Mouse (Mus musculus): ENCODE measurements around the gene Wwox.
A peak's percentile ranks its signal among the peaks of the same experiment; 100 is the strongest.

Wwox gene

DNA sequence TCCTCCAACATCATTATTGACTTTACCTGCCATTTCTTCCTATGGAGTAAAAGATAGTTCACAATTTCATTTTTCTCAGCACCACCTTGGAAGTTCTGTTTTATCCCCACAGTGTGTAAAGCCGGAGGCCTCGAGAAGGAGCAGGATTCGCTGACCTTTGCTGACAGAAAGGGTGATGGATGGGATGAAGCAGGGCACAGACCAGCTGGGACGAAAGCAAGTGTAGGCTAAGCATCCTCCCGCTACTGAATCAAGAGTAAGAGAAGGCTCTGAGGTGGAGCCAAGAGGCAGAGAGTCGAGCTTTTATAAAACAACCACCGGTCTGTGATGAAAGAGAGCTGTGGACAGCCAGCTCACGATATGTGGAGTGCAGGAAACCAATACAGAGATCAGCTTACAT lies 850.8 kb downstream of the Wwox start:
- no peak for TF ChIP-seq GATA4 (IDR thresholded peaks at IDR 0.05; ENCODE audit: insufficient replicate concordance, low read length)

DNA sequence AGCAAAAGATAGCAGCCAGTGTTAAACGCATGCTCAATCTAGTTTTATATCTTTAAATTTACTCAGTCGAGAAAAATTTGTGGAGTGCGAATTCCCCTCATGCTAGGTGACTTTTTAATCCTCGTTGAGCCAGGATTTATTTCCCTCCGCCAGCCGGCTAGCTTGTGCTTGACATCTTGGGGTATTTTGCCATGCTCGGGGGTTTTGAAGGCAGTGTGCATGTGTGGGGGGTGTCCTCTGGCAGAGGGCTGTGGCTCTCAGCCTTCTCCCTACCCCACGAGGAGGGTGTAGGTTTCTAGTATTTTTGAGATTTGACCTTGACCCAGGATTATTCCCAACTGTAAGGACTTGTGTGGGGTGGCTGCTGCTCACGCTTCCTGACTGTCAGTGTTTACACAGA lies 857.3 kb downstream of the Wwox start:
- TF ChIP-seq GATA4 (IDR thresholded peaks at IDR 0.05; ENCODE audit: insufficient replicate concordance, low read length) = no peak

DNA sequence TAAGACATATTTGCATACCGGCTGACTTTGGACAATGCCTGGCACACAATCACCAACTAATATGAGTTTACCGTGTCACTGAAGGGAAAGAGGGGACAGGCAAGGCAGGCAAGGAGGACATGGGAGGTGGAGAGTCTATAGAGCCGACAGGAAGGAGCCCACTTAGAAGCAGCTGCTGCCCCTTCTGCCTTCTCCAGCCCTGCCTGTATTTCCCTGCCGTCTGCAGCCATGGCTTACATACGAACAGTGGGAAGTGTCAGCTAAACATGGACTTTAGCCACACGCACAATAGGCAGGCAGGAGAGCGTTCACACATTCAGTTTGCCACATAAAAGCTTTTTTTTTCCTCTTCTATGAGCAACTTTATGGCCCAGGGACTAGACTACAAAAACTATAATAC lies 863.0 kb downstream of the Wwox start:
- no peak for TF ChIP-seq GATA4 (IDR thresholded peaks at IDR 0.05; ENCODE audit: insufficient replicate concordance, low read length)

DNA sequence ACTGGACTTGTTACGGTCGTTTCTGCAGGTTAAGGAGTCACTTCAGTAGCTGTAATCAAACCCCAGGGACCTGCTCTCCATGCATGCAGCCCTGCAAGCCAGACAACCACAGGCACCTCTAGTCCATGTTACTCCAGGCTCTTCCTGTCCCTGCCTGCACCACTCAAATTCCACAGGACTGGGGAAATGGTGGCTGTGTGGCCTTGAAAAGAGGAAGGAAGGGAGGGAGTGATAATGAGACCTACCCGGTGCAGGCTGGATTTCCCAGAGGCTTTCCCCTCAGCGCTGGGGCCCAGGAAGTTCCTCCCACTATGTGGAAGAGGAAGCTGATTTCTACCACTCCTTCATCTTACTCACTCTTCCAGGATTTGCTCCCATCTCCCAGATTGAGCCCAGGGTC lies 868.0 kb downstream of the Wwox start:
- TF ChIP-seq GATA4 (IDR thresholded peaks at IDR 0.05; ENCODE audit: insufficient replicate concordance, low read length) = peak; percentile 89; the same call in 1 of the 2 replicates

DNA sequence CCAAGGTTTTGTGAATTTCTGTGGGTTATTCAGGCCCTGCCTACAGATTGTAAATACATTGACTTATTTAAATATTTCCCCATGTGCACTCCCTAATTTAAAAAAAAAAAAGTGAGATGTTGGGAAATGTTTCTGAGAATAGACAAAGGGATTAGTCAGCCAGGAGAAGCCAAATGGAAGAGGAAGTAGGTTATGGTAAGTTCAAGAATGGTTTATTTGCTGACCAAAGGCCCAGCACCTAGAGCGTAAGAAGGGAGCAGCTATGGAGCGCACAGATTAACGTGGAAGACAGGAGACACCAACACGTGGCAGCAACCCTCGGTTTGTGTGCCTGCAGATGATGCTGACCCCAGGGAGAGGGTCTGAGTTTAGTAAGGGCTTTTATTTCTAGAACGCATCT lies 871.5 kb downstream of the Wwox start:
- no peak for TF ChIP-seq GATA4 (IDR thresholded peaks at IDR 0.05; ENCODE audit: insufficient replicate concordance, low read length)

DNA sequence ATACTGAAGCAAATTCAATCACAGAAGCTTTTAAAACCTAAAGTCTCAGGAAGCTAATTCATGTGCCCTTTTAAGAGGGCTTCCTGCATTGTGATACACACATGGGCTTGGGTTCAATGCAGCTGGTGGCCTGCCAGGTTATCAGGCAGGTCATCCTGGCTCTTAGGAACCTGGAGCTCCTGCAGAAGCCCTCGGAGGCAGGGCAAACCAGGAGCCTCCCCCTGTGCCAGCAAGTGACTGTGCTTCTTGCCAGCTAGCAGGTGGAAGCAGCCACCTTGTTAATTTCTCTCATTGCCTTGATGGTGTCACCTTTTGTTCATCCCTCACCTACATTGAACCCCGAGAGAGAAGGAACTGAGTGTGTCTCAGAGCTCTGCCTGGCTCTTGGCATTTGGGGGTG lies 872.9 kb downstream of the Wwox start:
- no peak for TF ChIP-seq GATA4 (IDR thresholded peaks at IDR 0.05; ENCODE audit: insufficient replicate concordance, low read length)

DNA sequence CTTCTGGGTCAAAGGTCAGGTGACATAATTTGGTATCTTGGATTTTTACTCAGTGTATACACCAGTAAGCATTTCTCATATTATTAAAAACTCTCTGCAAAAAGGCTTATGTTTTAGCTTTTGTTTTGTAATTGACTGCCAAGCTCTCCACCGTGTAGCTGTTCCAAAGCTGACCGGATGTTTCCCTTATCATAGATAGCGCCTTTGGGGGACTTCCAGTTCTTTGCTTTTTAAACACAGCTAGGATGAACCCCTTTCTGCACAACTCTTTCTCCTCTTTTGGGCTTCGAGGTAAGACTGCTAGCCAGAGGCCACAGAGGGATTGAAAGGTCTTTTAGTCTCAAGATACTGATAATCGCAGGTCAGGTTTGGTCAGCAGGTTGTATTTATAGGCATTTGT lies 883.0 kb downstream of the Wwox start:
- TF ChIP-seq GATA4 (IDR thresholded peaks at IDR 0.05; ENCODE audit: insufficient replicate concordance, low read length) = peak; percentile 98

DNA sequence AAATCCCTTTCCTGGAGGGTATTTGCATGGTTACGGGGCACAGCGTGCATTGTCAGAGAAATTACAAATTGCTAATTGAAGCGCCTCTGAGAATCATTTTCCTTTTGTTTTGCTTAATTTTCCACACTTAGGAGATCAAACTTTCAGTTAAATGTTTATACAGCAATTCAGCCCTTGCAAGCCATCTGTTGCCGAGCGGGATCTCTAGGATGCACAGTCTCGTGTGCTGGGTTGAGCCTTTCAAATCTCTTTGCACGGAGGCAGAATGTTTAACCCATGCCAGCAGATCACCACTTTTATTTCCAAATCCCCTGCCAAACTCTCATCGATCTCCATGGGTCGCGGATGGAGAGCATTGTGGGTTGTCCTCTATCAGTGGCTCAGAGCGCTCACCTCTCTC lies 891.2 kb downstream of the Wwox start:
- TF ChIP-seq GATA4 (IDR thresholded peaks at IDR 0.05; ENCODE audit: insufficient replicate concordance, low read length) = no peak

DNA sequence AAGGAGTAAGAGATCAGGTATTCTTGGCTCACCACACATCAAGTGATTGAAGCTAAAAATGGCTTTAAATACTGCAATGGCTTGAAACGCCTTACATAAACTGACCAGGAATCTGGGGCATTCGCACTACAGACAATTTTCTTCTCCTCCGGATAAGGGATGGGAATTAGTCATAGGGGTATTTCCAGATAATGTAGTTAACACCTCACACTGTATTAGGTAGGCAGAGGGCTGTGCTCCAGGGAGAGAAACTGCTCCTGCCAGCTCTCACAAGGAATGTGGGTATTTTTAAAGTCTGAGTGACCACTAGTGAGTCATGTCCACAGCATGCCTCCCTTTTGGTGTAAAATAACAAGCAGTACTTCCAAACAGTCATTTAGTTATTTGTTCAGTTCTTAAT lies 894.5 kb downstream of the Wwox start:
- TF ChIP-seq GATA4 (IDR thresholded peaks at IDR 0.05; ENCODE audit: insufficient replicate concordance, low read length) = no peak

DNA sequence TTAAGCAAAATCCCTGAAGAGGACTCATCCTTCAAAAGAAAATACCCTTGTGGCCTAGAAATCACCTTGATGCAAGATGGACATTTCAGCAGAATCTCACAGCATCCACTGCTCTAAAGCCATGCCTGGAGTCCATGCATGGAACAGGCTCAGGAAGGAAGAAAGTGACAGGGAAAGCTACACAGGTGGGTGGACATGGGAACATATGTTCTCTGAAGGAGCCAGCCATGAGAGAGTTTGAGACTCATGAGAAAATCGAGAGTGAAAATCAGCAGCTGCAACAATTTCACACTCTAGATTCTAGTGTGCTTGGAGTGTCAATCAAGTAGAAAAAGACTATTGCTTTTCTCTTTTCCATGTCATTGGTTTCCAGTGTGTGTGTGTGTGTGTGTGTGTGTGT lies 896.9 kb downstream of the Wwox start:
- TF ChIP-seq GATA4 (IDR thresholded peaks at IDR 0.05; ENCODE audit: insufficient replicate concordance, low read length) = no peak

DNA sequence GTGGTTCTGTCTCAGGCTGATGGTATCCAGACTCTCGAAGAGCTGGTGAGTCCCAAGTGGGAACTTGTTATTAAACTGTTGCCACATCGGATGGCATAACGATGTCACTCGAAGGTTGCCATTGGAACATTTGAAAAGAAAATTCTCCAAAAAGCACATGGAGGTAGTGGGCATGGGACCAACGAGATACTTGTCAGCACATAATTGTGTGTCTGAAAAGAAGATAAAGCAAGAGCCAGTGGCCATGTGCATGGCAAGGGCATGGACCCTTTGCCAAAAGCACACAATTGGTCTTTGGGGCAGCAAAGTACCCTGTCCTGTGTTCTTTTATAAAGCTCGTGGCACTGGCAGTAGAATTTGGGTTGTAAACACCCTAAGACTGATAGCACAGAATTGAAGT lies 909.2 kb downstream of the Wwox start:
- no peak for TF ChIP-seq GATA4 (IDR thresholded peaks at IDR 0.05; ENCODE audit: insufficient replicate concordance, low read length)

DNA sequence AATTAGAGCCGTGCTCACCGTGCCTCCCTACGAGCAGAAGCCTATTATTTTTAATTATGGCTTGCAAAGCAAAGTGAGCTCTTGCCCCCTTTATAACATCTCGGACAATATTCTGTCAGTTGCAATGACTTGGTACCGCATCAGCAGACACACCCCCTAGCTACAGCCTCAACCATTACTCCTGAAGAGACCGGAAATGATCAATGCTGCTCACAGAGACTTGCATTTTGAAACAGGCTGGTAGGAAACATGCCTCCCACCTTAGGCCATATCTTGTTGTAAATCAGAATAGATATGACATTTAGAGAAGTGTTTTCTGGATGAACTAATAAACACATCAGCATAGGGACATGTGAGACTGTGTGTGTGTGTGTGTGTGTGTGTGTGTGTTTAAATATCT lies 911.3 kb downstream of the Wwox start:
- TF ChIP-seq GATA4 (IDR thresholded peaks at IDR 0.05; ENCODE audit: insufficient replicate concordance, low read length) = no peak

DNA sequence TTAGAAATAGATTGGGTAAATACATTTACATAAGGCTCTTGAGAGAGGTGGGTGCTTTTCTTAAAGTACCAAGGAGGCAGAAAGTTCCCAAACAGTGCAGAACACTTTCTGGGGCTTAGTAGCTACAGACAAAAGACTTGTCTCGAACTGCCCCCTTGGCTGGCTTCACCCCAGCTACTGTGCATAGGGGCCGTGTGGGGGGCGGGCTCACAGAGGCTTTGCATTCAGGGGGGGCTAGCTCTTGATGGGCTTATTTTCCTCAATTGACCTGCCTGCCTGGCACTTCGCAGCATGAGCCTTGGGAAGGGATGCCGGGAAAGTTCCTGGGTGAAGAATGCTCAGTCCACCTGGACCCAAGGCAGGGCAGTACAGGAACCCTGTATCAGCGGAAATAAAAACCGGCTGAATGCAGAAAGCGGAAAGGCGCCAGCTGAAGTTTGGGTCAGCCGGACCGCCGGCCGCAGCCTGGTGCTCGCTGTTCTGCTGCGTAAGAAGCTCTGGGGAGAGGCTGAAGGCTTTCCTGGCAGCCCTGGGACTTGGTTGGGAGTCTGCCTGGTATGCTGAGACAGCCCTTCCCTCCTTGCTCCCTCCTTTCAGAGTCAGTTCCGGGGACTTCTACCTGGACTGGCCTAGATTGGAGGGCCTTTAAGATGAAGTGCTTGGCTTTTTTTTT lies 918.3 kb downstream of the Wwox start:
- no peak for TF ChIP-seq GATA4 (IDR thresholded peaks at IDR 0.05; ENCODE audit: insufficient replicate concordance, low read length)

DNA sequence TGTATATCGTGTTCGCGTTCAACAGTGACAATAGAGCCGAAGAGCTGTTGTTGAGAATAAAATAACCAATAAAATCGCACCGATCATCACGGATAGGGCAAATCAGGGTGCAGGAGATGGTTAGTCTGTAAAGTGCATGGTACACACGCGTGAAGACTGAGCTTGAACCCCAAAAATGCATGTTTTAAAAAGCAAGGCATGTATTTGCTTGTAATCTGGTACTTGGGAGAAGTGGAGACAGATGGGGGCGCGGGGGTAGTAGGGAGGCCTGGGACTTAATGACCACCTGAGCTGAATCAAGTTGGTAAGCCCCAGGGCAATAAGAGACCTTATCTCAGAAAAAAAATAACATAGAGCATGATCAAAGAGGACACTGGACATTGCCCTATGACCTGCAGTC lies 919.0 kb downstream of the Wwox start:
- TF ChIP-seq GATA4 (IDR thresholded peaks at IDR 0.05; ENCODE audit: insufficient replicate concordance, low read length) = no peak

DNA sequence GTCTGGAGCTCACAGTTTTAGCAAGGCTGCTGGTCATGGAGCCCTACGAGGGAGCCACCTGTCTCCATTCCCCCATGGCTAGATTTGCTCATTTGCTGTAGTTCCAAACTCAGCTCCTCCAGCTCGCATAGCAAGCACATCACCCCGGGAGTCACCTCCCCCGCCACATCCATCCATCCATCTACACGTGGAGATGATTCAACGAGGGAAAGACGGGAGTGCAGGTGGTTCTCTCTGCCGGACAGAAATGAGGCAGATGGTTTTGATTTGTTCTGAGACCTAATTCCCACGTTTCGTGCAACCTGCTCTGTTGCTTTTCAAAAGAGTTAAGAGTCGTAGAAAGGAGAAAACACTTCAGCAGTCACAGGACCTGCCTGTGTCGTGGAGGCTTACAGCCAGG lies 920.2 kb downstream of the Wwox start:
- no peak for TF ChIP-seq GATA4 (IDR thresholded peaks at IDR 0.05; ENCODE audit: insufficient replicate concordance, low read length)

DNA sequence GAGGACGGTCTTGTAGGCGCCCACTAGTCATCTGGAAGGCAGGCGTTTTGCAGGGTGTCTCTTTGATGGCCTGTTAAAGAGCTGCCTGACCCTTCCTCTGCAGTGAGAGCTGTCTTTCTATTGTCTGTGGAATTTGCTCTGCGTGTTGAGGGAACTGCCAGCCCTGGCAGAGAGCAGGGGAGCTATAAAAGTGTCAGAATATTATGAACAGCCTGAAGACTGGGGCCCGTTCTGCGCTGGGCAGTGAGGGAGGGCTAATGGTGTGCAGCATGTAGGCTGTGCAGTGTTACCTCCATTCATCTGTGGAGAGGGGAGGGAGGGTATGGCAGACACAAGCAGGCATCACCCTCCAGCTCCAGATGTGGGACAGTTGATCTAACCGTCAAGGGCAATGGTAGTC lies 923.1 kb downstream of the Wwox start:
- TF ChIP-seq GATA4 (IDR thresholded peaks at IDR 0.05; ENCODE audit: insufficient replicate concordance, low read length) = no peak

DNA sequence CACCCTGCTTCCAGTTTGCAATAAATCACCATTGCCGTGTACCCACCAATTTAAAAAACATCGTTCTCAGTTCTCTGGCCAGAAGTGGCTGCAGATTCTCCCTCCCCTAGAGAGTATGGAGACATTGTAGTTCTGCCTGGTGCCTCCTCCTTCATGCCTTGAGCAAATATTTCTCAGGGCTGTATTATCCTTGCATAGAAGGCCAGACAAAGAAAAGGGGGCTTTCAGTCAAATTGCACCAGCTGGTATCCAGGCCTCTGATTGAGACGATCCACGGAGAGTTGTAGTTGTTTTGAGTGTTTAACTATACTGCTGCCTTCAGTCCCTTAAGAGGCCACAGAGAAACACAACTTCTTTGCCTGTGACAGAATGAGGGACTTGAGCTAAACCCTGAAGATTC lies 935.5 kb downstream of the Wwox start:
- no peak for TF ChIP-seq GATA4 (IDR thresholded peaks at IDR 0.05; ENCODE audit: insufficient replicate concordance, low read length)
